Mouse (Mus musculus) hindbrain, embryonic 13.5 days (tissue): ENCODE results near the gene Dcaf8. TPM values are rescaled to one million over a fixed set of nuclear protein-coding genes. Genes with fewer than 3 reads are reported as not detected.
"Not testable (repeated sequence)": the region's sequence is repeated elsewhere in the genome, so short reads cannot be mapped to it uniquely, and the experiment has no call there.

ENCODE experiments used
- ATAC-seq: fragments of 200-750 bp; cut with Nextera tagmentation; 2 replicates; pipeline ENCODE4 v1.8.0; 2017; ENCODE audit warnings: moderate TSS enrichment; ENCODE audit not compliant: low FRiP score
- H3K27ac ChIP-seq: fragments of 300-500 bp; sonication (generic); 2 replicates; pipeline ENCODE4 v1.5.1; 2015; ENCODE audit warnings: inconsistent platforms, mild to moderate bottlenecking, moderate library complexity
- H3K27me3 ChIP-seq: fragments of 300-500 bp; sonication (generic); 2 replicates; pipeline ENCODE4 v1.6.1; 2015; ENCODE audit warnings: mild to moderate bottlenecking, inconsistent platforms
- H3K36me3 ChIP-seq: fragments of 300-500 bp; sonication (generic); 2 replicates; pipeline ENCODE4 v1.6.1; 2015; ENCODE audit warnings: mild to moderate bottlenecking, inconsistent platforms
- H3K4me1 ChIP-seq: fragments of 300-500 bp; sonication (generic); replicated peaks from 2 replicates; pipeline ENCODE4 v1.6.1; 2015; ENCODE audit warnings: inconsistent platforms
- H3K4me2 ChIP-seq: fragments of 300-500 bp; sonication (generic); 2 replicates; pipeline ENCODE4 v1.6.1; 2015; ENCODE audit warnings: inconsistent platforms, mild to moderate bottlenecking, moderate library complexity
- H3K4me3 ChIP-seq: fragments of 300-500 bp; sonication (generic); 2 replicates; pipeline ENCODE4 v1.5.1; 2015; ENCODE audit warnings: mild to moderate bottlenecking, inconsistent platforms
- H3K9ac ChIP-seq: fragments of 300-500 bp; sonication (generic); 2 replicates; pipeline ENCODE4 v1.6.1; 2015; ENCODE audit warnings: mild to moderate bottlenecking, inconsistent platforms
- H3K9me3 ChIP-seq: fragments of 300-500 bp; sonication (generic); 2 replicates; pipeline ENCODE4 v1.6.1; 2016; ENCODE audit warnings: inconsistent platforms
- WGBS: fragments of 180-500 bp; shearing (Covaris S2); methylation state at CpG from one replicate; pipeline ENCODE4 v1.1.7; 2015; 5-methylcytosine and 5-hydroxymethylcytosine counted together
- polyA plus RNA-seq: library from polyadenylated mRNA; unstranded; fragments of >200 nt; fragmentation: Nextera tagmentation; extraction: Ambion mirVana; gene quantifications from 2 replicates; pipeline ENCODE4 v1.2.1, GENCODE M21; 2015

Dcaf8 gene
- polyA plus RNA-seq, 1 experiment from 2014 or later, result 100 TPM

DNA sequence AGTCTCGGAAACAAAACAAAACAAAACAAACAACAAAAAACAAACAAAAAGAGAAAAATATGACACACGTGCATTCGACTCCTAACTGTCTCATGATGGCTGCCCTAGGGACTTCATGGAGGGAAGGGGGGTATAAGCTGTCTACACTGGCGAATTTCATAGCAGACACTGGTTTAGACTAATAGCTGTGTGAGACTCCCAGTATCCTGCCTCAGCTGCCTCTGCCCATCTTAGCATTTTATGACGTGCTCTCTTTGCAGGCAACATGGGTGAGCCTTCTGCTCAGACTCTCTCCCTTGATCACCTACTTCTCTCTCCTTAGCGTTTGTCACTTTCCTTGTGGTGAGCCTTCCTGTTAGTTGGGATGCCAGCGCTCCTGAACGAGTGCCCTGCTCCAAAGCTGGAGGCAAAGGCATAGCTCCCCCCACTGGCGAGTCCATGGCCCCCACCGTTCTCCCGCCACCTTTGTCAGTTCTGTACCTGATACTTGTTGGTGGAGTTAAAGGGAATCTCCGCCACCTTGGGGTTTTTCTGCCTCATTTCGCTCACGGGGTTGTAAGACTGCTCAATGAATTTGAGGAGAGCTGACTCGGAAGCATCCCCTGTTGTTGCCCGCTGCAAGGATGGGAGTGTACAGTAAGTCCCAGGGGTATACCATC, 95.8 kb downstream of the Dcaf8 start:
- 0 out of 2 replicates have a peak overlapping the region, but pooled peaks have one; percentile 15 for H3K4me2 ChIP-seq
- WGBS, result 33% methylated on average over 16 of the region's 16 CpGs
- H3K9ac ChIP-seq, result no peak overlapping the region

DNA sequence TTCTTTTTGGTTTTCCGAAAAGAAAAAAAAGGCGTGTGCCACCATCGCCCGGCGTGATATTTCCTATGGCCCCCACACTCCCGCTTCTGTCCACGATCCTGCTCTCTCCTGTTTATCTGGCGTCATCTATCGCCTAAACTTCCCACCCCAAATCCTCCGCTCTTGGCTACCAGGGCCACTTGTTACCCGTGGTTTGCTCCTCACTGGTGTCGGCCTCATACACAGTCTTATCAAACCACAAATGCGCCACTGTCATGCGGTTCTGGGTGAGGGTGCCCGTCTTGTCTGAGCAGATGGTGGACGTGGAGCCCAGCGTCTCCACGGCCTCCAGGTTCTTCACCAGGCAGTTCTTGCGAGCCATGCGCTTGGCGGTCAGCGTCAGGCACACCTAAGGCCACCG, 96.8 kb downstream of the Dcaf8 start:
- H3K4me2 ChIP-seq, result peak overlapping the region; percentile 13; the same call in 1 of the 2 replicates
- H3K4me3 ChIP-seq, H3K27ac ChIP-seq, H3K36me3 ChIP-seq, ATAC-seq, H3K9ac ChIP-seq, H3K9me3 ChIP-seq: not testable (repeated sequence)
- WGBS, result 46% methylated on average over 23 of the region's 23 CpGs
- H3K27me3 ChIP-seq, result 0 out of 2 replicates have a peak, but pooled peaks cover 12% of the 10 kb centered on the region
- peaks cover 15% of the 10 kb centered on the region for H3K4me1 ChIP-seq

More for the DNA sequence above, 95.8 kb downstream of the Dcaf8 start:
- H3K36me3 ChIP-seq, result no peaks in the 10 kb centered on the region
- no peaks in the 10 kb centered on the region for H3K9me3 ChIP-seq
- H3K27ac ChIP-seq, result no peak overlapping the region
- no peak for ATAC-seq
- peaks cover 15% of the 10 kb centered on the region for H3K4me1 ChIP-seq
- 0 out of 2 replicates have a peak, but pooled peaks cover 12% of the 10 kb centered on the region for H3K27me3 ChIP-seq
- H3K4me3 ChIP-seq, result no peak overlapping the region

Other genes with a start within 250 kb of the Dcaf8 start
- not detected in 2 replicates for gene Slamf6, start 230.6 kb upstream of the Dcaf8 start, polyA plus RNA-seq
- 49.4 and 52.1 TPM in 2 replicates for gene Vangl2, start 119.6 kb upstream of the Dcaf8 start, polyA plus RNA-seq
- 8.1 and 9.8 TPM in 2 replicates for gene Nhlh1, start 90.5 kb upstream of the Dcaf8 start, polyA plus RNA-seq
- gene Copa, start 65.6 kb upstream of the Dcaf8 start, polyA plus RNA-seq, result 186 and 190 TPM in 2 replicates
- gene Ncstn, start 65.3 kb upstream of the Dcaf8 start, polyA plus RNA-seq, result 118 and 128 TPM in 2 replicates
- gene Pex19, start 21.3 kb upstream of the Dcaf8 start, polyA plus RNA-seq, result 163 and 168 TPM in 2 replicates
- gene Pea15a, start 58.7 kb downstream of the Dcaf8 start, polyA plus RNA-seq, result 400 and 410 TPM in 2 replicates
- 2.3 and 2.4 TPM in 2 replicates for gene Casq1, start 71.8 kb downstream of the Dcaf8 start, polyA plus RNA-seq
- gene Atp1a4, start 110.3 kb downstream of the Dcaf8 start, polyA plus RNA-seq, result 0.06 TPM in 1 of 2 replicates, not detected in the other
- 104 and 112 TPM in 2 replicates for gene Igsf8, start 113.6 kb downstream of the Dcaf8 start, polyA plus RNA-seq
- 41.5 and 42.3 TPM in 2 replicates for gene Atp1a2, start 150.0 kb downstream of the Dcaf8 start, polyA plus RNA-seq
- 2.2 and 2.5 TPM in 2 replicates for gene Kcnj9, start 181.2 kb downstream of the Dcaf8 start, polyA plus RNA-seq
- gene Kcnj10, start 193.1 kb downstream of the Dcaf8 start, polyA plus RNA-seq, result 1.6 and 1.7 TPM in 2 replicates
- 4.7 and 4.9 TPM in 2 replicates for gene Pigm, start 228.5 kb downstream of the Dcaf8 start, polyA plus RNA-seq